Mouse (Mus musculus) thymus, postnatal 4 days (tissue): ENCODE results near the gene Ttc7.
A peak's percentile ranks its signal among the peaks of the same experiment; 100 is the strongest.

Experiments
- DNase-seq: peaks from one replicate; pipeline ENCODE4 v3.0.0; 2021

Gene Ttc7

DNA sequence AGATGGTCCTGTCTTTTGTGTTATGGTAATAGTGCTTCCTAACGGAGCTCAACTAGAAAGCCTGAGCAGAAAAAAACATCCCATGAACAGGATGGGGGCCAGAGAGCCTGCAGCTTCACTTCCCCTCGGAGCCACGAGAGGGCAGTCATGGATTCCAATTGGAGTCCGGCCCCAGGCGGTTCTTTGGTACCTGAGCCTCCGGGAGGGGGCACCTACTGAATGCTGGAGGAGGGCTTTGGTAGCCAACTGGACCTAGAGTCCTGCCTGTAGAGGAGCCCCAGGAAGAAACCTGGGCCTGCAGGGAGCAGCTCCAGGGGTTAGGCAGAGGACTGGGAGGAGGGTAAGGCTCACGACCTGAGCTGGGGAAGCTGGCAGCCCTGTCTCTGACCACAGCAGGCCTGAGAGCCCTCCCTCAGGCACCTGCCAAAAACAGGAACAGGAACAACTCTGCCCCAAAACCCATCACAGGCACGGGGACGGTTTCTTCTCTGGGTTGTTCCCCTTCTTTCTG lies 32.4 kb downstream of the Ttc7 start:
- DNase-seq, result peak; percentile 98

DNA sequence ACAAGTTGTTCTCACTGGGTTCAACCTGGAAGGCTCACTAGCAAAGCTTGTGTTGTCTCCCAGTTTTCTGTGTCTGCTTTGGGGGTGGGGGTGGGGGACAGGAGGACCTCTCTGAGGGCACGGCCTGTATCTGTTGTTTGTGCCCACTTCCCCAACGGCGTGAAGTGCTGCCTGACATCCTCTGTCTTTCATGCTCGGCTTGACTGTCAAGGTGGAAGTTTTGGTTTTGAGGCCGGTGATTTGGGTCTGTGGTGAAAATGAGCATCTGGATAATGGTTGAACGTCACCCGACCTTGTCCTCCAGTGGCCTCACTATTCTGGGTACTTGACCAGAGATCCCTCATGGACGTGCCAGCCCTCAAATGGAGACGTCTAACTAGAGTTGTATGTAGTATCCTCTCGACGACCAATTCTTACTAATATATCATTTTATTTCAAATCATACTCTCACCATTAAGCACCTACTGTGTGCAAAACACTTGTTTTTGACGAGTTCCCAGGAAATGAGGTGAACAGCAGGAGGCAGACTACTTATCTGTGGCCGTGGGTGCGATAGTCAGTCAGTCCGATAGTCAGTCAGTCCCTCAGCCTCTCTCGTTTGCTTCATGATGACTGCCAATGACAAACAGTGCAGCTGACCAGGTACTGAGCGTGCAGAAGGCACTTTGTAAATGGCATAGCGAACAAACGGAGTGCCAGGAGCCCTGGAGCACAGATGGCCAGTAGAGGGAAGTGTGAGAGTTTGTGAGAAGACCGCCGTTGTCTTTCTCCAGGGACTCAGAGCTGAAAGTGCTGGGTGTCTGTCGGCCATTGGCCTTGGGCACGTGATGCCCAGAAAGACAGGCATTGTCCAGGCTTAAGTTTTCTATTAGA lies 33.4 kb downstream of the Ttc7 start:
- DNase-seq, result no peak

DNA sequence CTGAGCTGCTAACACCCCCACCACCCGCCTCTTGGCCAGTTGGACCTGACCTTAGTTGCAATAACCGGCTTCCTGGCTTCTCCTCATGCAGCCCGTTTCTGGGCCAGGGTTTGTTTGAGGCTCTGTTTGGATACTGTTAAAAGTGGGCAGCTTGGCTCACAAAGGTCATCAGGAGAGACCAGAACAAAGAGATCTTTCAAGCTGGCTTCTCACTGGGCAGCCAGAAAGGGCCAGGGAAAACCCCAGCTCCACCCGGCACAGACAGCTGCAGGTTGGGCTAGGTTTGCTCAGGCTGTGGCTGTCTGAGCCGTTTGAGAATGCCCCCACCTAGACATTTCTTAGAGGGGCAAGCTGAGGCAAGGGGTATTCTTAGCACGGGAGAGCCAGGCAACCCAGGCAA lies 34.6 kb downstream of the Ttc7 start:
- no peak for DNase-seq

DNA sequence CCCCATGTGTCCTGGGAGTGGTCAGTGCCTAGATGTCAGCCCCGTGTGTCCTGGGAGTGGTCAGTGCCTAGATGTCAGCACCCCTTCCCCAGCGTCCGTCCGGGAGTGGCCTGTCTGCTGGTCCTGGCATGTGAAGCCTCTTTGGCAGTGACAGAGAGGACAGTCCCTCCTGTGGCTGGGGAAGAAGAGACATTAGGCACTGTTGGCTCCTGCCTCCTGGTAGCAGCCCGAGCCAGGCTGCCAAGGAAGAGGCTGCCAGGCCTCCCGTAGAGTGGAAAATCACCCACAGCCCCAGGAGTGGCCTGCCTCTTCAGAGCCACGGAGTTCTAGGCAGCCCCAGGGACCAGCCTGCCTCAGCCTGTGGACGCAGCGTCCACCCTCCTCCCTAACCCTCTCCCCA lies 35.3 kb downstream of the Ttc7 start:
- DNase-seq, result no peak

DNA sequence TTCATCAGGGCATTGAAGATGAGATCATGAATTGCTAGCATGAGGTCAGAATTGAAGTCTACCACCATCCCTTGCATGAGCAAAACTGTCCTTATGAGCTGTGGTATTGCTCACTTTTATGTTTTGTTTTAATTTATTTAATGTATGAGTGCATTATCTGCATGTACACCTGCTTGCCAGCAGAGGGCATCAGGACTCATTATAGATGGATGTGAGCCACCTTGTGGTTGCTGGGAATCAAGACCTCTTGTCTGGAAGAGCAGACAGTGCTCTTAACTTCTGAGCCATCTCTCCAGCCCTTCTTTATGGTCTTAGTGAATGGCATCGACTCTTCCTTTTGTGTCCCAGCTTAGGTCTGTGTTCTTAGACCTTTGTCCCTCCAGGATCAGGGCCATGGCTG lies 39.0 kb downstream of the Ttc7 start:
- peak; percentile 47 for DNase-seq

DNA sequence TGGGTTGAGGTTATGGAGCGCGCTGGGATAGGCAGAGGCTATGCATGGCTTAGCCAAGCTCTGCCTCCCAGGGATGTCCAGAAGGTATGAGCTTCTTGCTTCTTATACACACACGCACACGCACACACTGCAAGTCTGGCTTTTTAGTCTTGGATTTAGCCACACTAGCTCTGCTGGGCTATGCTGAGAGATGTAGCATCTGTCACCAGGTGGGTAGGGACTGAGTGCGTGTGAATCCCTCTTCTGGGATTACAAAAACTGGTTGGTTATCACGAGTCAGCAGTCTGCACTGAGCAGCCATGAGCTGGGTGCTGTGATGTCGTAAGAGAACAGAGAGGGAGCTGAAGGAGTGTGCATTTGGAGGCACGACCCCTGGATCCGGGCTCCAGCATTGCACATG lies 40.5 kb downstream of the Ttc7 start:
- DNase-seq, result no peak

DNA sequence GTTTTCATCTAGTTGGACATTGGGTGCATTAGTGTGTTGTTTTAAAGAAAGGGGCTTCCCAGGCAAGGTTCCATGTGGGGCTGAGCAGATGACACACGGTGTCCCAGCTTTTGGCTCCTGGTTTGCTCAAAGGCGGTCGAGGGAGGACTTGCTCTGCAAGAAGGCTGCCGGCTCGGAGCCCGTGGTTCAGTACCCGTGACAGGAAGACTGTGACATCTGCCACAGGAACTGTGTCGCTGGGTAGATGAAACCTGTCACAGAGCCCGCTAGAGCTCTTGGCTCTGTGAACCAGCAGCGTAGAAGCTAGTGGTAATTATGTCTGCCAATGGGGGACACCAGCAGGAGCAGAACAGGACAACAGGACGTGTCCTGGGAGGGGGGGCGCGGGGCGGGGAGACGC lies 42.8 kb downstream of the Ttc7 start:
- peak; percentile 69 for DNase-seq

DNA sequence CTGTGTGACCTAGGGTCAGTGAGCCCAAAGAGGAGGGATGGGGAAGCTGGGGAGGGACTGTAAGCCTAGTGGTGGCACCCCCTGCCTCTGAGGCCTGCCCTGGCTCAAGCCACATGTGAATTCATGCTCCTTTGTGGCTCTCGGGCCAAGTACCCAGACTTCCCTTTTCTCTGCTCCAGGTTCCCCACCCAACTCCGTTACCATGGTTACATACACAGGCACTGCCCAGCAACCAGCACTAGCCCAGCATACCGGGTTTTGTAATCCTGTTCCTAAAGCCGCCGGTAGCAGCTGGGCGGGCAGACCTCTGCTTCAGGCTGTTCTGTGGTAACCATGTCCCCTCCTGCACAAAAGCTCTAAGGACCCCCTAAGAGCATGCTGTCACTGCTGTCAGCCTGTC lies 44.3 kb downstream of the Ttc7 start:
- no peak for DNase-seq

DNA sequence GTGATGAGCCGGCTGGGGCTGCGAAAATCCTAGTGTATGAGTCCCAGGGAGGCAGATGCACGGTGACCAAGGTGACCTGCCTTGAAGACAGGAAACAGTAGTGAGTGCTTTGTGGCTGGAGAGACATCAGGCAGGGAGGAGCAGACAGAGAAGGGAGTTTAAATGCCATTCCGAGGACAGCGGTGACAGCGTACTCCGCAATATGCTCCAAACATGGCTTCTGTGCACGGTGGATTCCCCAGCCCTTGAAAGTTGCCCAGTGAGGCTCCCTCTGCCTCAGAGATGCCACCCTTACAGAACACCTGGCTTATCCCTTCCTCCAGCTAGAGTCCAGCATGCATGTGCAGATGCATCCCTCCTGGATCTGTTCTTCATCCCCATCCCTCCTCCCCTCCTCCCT lies 45.0 kb downstream of the Ttc7 start:
- DNase-seq, result no peak

DNA sequence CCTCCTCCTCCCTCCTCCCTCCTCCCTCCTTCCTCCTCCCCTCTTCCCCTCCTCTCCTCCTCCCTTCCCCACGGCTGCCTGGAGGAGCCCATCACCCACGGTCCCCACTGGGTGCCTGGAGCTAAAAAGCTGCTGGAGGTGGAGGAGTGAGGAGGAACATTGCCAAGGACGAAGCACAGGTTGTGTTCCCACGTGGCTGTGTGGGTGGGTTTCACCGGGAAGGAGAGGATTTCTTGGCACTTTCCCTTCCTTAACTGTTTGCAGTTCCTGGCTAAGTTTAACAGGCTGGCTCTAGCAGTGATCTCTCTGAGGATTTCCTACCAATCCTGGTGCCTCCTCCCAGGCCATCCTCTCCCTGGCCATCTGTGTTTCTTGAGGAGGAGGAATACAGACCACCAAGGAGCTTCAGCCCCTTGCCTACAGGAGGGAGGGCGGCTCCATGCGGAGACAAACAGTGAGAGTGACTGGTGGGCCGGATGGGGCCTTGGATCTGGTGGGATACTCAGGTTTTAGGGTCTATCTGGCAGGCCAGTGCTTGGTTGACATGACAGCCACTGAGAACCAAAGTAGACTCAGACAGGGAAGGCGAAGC lies 45.6 kb downstream of the Ttc7 start:
- DNase-seq, result no peak

DNA sequence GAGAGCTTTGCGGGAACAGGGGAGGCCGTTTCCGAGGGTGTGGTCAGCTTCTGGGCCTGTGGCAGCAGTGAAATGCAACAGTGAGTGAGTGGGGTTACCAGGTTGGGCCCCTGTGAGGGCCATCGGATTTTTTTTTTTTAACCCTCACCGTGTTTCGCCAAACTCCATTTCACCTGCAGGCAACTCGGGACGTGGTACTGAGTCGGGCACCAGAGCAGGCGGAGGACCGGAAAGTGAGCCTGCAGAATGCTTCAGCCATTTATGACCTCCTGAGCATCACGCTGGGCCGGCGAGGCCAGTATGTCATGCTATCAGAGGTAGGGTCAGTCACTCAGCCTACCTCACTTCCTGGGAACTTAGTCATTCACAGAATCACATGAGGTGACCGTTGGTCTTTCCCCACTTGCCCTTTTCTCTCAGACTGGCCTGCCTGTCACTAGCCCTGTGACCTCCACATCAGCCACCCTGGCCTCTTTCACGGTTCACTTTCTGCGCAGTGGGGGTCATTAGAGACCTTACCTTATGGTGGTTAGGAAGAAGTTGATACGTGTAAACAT lies 46.5 kb downstream of the Ttc7 start:
- no peak for DNase-seq

DNA sequence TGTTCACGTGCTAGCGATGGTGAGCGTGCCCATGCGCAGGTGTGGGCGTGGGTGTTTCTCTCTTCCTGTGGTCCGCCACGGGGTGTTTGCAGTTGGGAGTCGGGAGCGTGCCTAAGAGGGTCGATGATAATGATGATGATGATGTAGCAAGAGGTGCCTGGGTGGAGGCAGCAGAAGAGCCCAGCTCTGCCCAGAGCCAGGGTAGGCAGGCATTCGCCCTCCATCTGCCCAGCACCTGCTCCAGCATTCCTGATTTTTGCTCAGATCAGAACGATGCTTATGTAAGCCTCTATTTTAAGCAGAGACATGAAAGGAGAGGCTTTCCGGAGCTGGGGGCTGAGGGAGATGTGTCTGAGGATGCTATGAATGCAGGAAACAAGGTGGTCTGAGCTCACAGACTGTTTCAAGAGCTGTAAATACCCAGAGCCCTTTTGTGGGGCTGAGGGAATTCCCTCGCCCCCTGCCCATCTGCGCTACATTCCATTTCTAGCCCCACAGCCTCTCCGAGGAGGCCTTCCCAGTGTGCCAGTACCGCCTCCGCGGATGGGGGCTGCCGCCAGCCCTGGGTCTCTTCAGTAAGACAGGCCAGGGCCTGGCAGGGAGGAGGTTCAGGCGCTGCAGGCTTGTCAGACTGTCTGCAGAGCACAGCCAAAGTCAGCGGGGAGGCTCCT lies 47.7 kb downstream of the Ttc7 start:
- DNase-seq, result no peak

DNA sequence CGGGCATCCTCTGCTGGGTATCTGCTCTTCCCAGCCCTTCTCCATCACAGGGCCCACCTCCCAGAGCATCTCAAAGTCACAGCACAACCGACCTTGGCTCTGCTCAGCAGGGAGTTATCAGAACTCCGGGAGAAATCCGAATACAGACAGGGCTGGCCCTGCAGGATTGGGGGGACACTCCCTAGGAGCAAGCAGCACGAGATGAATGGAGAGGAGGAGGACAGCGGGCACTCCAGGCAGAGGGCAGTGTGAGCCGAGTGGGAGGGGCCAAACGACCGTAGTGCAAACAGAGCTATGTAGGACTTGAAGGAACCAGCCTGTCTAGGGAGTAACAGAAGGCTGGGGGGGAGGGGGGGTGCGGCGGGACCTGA lies 48.2 kb downstream of the Ttc7 start:
- DNase-seq, result no peak

DNA sequence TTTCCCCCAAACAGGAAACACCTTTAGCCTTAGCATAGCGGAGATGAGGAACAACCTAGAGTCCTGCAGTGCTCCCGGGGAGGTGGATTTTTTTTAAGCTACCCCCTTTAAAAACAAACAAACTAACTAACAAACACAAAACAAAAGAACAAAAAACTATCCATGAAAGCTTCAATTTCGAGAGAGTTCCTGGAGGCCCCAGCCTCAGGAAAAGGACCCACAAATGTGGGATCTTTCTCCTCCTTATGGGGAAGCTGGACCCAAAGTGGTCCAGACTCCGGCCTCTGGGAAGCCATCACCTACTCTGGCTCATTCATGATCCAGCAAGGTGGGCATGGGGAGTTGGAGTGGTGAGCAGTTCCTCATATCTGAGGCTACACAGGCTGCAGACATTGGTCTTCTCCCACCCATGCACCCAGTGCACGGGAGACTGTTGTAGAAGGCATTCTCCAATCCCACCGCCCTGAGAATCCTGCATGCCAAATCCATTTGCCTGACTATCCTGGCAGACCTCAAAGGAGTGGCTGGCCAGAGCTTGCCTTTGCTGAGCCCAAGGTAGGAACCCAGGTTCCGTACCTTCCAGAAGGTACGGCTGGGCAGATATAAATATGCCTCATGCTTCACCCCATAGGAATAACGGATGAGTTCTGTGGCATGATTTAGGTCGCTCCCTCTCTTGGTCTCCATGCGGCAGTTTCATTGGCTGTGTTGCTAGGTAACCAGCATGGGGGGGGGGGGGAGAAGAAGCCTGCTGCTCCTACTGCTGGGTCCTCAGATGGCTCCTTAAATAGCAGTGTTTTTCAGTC lies 48.9 kb downstream of the Ttc7 start:
- no peak for DNase-seq

DNA sequence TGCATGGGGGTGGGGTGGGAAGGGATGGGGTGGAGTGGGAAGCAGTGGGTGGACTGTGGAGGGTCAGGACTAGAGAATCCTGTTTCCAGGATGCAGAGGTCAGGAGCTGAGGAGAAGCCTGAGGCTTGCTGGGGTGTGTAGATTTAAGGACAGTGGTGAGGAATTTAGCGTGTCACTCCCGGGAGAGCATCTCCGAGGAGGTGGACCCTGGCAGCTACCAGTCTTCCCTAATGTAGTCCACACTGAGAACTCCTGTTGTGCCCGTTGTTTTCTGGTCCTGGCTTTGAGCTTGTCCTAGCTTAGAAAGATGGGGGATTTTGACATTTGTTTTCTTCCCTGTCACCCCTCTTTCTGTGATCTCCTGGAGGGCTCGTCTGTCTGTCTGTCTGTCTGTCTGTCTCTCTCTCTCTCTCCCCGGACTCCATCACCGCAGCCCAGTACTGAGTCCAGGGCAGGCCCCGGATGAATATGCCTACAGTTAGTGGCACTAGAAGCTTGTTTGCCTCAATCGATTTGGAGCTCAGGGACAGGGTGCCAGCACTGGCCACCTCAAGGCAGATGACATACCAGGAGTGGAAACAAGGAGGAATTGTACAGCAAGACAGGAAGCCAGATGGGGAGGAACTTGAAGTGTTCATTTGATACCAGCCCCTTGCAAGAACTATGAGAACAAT lies 49.6 kb downstream of the Ttc7 start:
- no peak for DNase-seq

DNA sequence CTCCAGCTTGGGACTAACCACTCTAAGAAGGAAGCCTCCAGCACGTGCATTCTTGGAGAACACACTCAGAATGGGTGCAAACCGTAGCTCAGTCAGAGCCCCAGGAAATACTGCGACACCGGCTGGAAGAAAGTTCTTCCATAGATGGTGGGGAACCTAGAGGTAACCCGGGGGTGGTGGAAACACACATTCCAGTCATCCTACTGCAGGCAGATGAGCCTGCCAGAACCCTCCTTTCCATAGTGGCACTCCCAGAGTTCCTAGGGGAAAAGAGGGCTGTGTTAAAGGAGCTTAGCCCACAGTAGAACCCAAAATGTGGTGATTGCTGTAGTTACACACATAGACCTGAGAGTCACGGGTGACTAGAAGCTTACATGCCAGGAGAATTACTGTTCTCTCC lies 50.2 kb downstream of the Ttc7 start:
- no peak for DNase-seq

DNA sequence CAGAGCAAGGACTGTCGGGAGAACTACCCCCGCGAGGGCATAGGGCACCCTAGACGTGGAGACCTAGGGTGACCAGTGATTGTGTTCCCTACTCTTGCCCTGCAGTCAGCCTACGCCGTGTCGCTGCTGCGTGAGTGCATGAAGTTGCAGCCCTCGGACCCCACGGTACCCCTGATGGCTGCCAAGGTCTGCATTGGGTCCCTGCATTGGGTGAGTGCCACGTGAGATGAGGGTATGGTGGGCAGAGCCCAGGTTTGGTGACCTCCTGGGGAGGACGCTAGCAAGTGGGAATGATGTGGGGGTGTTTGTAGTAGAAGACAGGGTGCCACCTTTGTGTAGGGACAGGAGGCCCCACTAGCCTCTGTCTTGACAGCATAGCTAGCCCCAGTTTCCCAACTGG lies 51.5 kb downstream of the Ttc7 start:
- DNase-seq, result no peak

DNA sequence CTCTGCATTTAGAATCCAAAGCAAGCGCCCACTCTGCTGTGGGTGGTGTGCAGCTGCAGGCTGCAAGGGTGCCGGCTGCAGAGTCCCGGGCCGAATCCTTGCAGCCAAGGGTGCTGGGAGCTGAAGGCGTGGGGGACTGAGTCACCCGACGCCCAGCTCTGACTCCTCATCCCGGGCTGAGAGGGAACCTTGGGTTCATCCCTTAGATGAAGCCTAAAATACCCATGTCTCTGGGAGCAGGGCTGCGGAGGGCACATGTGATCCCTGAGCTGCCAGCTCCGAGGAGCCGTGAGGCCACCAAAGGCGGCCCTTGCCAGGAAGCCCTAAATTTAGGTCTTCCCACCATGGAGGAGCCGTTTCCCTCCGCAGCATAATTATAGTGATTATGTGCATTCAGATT lies 52.5 kb downstream of the Ttc7 start:
- no peak for DNase-seq

DNA sequence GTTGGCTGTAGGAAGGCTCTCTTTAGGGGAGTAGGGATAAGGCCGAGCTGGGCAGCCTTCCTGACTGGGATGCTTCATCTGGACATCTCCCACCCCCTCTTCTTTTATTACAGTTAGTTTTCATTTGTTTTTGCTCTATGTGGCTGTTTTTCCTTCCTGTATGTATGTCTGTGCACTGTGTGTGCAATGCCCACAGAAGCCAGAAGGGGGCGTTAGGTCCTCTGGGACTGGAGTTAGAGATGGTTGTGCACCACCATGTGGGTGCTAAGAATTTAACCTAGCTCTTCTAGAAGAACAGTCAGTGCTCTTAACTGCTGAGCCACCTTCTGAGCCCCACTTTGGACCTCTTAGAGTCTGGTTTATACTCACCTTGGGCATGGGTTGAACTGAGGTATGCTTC lies 53.0 kb downstream of the Ttc7 start:
- no peak for DNase-seq

DNA sequence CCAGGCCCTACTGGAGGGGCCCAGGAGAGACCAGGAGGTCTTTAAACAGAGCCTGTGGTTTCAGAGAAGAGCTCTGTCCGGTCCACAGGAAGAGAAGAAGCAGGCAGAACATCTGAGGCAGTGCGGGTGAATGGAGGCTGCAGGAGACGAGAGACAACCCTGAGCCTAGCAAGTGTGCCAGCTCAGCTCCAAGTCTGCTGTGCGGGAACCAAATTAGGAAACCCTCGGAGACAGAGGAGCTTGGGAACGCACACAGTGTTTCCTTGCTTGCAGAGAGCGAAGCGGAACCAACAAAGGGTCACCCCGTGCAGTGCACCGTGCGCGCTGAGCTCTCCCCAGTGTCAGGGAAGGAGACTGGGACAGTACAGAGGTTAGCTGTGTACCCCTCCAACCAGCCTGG lies 54.2 kb downstream of the Ttc7 start:
- no peak for DNase-seq

DNA sequence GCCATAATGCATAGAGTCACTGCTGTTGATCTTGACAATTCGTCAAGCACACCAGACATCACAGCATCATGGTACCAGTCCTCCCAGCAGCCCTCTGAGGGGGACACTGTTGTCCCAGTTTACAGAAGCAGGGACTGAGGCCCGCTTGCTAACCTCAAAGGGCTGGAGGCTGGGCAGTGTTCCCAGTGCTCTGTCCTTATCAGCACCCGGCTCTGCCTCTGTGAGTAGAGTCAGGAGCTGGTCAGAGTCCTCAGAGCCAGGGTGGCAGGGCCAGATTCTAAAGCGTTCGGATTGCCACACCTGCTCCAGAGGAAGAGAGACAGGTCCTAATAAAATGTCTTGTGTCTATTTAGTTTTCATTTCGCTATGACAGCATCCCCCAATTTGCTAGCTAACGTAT lies 55.0 kb downstream of the Ttc7 start:
- no peak for DNase-seq

DNA sequence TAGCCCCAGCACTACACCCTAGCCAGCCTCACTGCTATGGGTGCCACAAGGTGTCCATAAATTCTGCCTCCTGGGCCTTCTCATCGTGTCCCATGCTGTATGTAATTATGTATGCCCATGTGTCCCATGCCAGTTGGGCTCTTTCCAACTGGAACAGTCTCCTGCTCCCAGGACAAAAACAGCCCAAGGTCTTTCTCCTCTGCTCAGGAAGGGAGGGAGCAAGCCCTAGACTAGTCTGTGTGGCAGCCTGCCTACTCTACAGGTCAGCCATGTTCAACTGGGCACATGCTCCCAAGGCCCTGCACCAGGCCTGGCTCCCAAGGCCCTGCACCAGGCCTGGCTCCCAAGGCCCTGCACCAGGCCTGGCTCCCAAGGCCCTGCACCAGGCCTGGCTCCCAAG lies 56.4 kb downstream of the Ttc7 start:
- DNase-seq, result no peak
